Mouse (Mus musculus): ENCODE measurements around the gene Ubxn4.
"Not testable (repeated sequence)": the region's sequence is repeated elsewhere in the genome, so short reads cannot be mapped to it uniquely, and the experiment has no call there.

Ubxn4 gene

DNA sequence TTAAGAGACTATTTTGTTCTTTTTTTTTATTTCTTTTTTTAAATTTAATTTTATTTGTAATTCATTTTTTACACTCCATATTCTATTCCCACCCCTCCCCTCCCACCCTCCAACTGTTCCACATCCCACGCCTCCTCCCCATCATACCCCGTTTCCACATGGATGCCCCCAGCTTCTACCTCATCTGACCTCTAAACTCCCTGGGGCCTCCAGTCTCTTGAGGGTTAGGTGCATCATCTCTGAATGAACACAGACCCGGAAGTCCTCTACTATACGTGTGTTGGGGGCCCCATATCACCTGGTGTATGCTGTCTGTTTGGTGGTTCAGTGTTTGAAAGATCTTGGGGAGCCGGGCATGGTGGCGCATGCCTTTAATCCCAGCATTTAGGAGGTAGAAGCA is 75.5 kb downstream of the Ubxn4 start:
- DNase-seq, result not testable (repeated sequence)

GRCm38 (mm10) chr1:128323026-128323643 is 79.4 kb downstream of the Ubxn4 start:
- no peak for DNase-seq

- no peak for DNase-seq
Observed at GRCm38 (mm10) chr1:128324776-128325175, 81.0 kb downstream of the Ubxn4 start.

GRCm38 (mm10) chr1:128327165-128327564 is 83.4 kb downstream of the Ubxn4 start:
- no peak for DNase-seq

DNA sequence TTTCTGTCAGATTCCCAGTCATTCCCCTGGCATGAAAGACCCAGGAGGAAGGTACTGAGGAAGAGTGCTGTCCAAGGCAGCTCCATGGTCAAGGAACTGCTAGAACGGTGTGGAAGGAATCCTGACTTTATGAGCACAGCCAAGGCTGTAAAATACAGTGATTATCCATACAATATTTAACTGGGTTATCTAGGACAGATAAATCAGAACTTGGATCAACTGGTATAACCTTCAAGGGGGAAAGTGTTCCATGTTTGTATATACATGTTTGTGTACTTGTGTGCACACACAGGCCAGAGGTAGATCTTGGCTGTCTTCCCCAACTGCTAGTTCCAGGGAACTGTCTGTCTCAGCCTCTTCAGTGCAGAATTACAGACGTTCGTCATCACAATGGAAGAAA is 84.5 kb downstream of the Ubxn4 start, which contains the start of gene Lct:
Lct (minus strand) TSS at position 101 of the 400 bp plus-strand sequence.
- DNase-seq, result no peak
